Mouse (Mus musculus): ENCODE measurements around the gene Zfp36. TPM values are rescaled to one million over a fixed set of nuclear protein-coding genes. Genes with fewer than 3 reads are reported as not detected.

The Zfp36 gene
- total RNA-seq, 2 experiments from 2014 or later, result 15.5 to 16.5 TPM

DNA sequence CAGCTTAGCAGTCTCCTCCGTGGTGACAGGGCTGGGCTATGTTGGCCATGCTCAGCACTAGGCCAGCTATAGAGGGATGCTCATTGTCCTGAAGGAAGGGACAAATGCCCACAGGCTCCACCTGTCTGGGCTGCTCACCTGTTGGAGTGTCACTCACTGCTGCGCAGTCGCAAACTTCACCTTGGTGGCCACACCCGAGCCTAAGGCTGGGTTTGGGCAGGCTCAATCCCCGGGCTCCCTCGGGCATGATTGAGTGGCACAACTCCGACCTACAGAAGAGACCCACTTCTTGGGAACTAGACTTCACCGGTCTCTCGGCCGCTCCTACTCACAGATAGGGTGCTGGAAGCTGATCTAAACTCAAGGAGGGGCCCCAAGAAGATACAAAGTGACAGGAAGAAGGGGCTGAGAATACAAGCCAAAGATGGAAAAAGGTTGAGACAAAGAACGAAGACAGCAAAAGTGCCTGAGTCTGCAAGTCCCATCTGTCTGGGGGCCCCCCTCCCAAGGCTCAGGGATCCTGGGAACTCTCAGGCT, 9.0 kb downstream of the Zfp36 start:
- DNase-seq (ENCODE audit: low spot score in 2 of 2), result no peak

DNA sequence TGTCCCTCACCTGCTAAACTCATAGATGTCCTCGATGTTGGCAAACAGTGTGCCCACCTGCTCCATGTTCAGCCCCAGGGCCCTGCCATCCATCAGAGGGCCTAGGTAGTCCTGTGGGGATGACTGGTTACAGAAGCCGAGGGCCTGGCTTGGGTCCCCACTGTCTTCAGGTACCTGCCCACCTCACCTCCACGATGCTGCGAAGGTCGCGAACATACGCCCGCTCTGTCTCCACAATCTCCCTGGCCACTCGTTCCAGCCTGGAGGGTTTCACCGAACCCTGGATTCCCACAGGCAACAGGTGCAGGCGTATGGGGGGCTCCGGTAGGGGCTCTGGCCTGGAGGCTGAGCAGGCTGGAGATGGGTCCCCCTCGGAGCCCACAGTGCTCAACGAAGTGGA, 10.0 kb downstream of the Zfp36 start:
- no peak for DNase-seq (ENCODE audit: low spot score in 2 of 2)

DNA sequence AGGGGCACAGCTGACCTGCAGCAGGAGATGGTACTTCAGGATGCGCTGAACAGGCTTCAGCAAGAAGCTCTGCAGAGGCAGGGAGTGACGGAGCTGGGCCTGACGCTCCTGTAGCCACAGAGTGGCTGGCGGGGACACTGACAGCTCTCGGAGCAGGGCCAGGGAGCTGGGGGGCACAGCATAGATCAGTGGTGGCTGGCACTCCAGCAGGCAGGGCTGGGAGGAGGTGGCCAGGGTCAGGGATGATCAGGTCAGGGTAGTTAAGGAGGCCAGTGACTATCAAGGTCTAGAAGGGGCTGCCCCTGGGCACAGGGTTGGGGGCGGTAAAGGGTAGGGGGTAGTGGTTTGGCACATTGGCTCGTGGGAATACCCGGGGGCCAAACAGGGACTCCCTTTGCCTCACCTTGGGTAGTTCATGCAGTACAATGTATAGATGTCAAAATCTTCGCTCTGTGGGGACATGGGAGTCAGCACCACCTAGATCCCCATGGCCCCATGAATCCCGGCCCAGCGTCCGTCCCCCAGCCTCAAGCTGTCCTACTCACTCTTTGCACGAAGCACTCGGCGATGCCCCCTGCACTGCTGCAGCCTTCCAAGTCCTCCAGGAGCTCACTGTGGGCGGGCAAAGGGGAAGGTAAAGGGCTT, 11.7 kb downstream of the Zfp36 start:
- no peak for DNase-seq (ENCODE audit: low spot score in 2 of 2)

GRCm38 (mm10) chr7:28367663-28368275, 12.3 kb downstream of the Zfp36 start:
- no peak for DNase-seq (ENCODE audit: low spot score in 2 of 2)

GRCm38 (mm10) chr7:28362441-28363060, 17.5 kb downstream of the Zfp36 start:
- no peak for DNase-seq (ENCODE audit: low spot score in 2 of 2)

- DNase-seq (ENCODE audit: low spot score in 2 of 2), result no peak
Measured at GRCm38 (mm10) chr7:28361647-28362341, 18.3 kb downstream of the Zfp36 start.

- DNase-seq (ENCODE audit: low spot score in 2 of 2), result no peak
Measured at GRCm38 (mm10) chr7:28360291-28360690, 19.8 kb downstream of the Zfp36 start.

- DNase-seq (ENCODE audit: low spot score in 2 of 2), result no peak
Measured at GRCm38 (mm10) chr7:28359854-28360253, 20.2 kb downstream of the Zfp36 start.

DNA sequence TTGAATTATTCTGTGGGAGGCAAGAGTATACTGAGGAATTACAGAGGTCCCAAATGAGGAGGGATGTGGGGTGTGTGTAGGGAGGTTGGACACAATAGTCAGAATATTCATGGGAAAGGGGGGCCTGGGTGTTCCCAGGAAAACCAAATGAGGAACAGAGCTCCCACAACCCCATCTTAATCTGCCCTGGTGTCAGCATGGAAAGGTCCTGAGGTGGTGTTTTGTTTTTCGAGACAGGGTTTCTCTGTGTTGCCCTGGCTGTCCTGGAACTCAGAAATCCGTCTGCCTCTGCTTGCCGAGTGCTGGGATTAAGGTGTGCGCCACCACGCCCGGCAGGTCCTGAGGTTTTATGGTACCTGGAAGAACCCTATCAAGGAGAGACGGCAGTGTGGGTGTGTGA, 21.6 kb downstream of the Zfp36 start:
- no peak for DNase-seq (ENCODE audit: low spot score in 2 of 2)

DNA sequence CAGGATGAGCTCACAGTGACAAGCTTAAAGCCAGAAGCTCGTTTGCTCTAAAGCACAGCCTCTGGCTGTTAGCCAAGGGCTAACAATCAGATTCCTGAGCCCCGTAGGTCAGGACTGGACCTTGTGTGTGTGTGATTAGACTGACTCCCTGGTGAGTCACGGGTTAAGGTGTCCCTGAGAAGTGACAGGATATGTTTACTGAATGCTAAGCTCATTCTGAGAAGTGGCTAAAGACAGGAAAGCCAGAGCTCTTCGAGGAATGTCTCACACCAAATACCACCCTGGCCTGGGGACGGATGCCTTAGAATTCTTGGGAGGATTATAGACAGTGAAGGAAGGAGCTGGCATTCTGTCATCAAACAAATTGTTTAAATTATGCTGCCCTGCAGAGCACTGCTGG, 22.1 kb downstream of the Zfp36 start:
- DNase-seq (ENCODE audit: low spot score in 2 of 2), result no peak

- no peak for DNase-seq (ENCODE audit: low spot score in 2 of 2)
Measured at GRCm38 (mm10) chr7:28356981-28357380, 23.1 kb downstream of the Zfp36 start.

DNA sequence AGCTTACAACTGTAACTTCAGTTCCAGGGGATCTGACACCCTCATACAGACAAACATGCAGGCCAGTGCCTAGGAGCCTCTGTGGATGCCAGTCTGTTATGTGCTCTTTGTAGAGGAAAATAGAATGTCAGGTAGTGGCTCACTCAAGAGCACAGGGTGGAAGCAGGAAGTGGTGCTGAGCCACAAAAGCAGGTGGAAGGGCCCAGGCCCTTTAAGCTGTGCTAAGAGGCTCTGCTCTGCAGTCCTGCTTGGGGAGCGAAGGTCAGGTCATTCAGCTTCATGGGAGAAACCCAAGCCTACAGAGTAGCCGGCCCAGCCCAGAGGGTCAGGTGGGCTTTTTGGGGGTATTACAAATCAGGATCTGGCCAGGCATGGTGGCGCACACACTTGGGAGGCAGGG, 24.8 kb downstream of the Zfp36 start:
- DNase-seq (ENCODE audit: low spot score in 2 of 2), result no peak

GRCm38 (mm10) chr7:28354596-28354995, 25.5 kb downstream of the Zfp36 start:
- DNase-seq (ENCODE audit: low spot score in 2 of 2), result no peak

- no peak for DNase-seq (ENCODE audit: low spot score in 2 of 2)
Measured at GRCm38 (mm10) chr7:28354113-28354581, 25.9 kb downstream of the Zfp36 start.

GRCm38 (mm10) chr7:28353267-28353666, 26.8 kb downstream of the Zfp36 start:
- DNase-seq (ENCODE audit: low spot score in 2 of 2), result no peak

GRCm38 (mm10) chr7:28351676-28352191, 28.3 kb downstream of the Zfp36 start:
- DNase-seq (ENCODE audit: low spot score in 2 of 2), result no peak

DNA sequence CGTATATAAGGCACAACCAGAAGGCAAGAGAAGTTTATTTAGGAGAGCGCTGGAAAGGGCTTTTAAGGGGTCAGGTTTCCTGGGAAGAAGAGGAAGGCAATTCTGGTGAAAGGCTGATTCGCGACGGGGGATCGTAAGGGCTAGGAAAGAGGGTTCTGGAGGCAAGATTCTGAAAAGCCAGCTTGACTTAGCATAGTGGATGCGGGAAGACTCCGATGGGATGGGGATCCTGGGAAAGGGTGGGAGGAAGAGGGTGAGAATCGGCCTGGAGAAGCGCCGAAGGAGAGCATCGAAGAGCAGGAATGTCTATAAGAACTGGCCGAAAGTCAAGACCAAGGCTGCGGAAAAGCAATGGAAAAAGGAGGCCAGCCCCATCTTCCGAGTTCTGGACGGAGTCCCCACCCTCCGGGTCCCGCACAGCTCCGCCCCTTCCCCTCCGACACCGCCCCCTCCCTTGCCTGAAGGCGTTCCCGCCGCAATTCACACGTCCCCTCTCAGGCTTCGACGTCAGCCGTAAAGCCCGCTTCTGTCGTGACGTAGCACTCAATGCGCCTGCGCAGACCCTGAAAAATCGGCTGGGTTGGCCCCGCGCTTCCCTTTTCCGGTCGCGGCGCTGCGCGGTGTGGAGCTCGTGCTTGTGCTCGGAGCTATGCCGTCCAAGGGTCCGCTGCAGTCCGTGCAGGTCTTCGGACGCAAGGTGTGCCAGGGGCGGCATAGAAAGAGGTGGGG, 29.7 kb downstream of the Zfp36 start, which contains the start of gene Rps16:
TSS of gene Rps16 (plus strand) at position 498 of the 729 bp plus-strand sequence.
- DNase-seq (ENCODE audit: low spot score in 2 of 2), result peak; percentile 98

GRCm38 (mm10) chr7:28348601-28349000, 31.5 kb downstream of the Zfp36 start:
- DNase-seq (ENCODE audit: low spot score in 2 of 2), result no peak

GRCm38 (mm10) chr7:28347746-28348145, 32.3 kb downstream of the Zfp36 start:
- DNase-seq (ENCODE audit: low spot score in 2 of 2), result peak in 1 of 2 experiments; percentile 59

DNA sequence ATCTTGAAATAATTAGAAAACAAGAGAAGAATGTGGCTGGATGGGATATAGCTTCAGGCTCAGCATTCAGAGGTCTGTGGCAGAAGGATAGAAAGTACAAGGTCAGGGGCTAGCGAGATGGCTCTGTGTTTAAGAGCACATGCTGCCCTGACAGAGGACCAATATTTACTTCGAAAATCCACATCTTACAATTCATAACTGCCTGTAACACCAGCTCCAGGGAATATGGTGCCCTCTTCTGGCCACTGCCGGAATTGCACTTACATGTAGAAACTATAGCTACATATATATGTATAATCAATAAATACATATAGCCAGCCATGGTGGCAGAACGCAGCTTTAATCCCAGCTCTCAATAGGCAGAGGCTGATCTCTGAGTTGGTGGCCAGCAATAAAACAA, 35.4 kb downstream of the Zfp36 start:
- DNase-seq (ENCODE audit: low spot score in 2 of 2), result peak; percentile 58 to 69

DNA sequence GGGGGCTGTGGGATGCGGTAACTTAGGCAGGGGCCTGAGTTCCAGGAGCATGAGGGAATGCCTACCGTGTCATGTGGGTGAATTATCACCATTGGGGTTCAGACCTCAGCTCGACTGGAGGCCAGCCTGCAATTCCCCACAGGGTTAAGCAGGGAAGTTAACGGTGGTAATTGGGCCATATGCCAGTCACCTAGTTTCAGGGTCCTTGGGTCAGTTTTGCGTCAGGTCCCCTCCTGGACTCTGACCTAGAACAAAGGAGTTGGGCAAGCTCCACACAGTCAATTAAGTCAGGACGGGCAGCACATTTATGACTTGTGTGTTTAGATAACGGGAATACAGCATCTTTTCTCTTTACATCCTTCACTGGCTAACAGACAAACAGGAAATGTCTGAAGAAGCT, 38.7 kb downstream of the Zfp36 start:
- DNase-seq (ENCODE audit: low spot score in 2 of 2), result no peak

Data from adrenal gland, adult 18-20 months (tissue).